Mouse (Mus musculus): ENCODE results near the gene Fam192a.
A peak's percentile ranks its signal among the peaks of the same experiment; 100 is the strongest.

The Fam192a gene

DNA sequence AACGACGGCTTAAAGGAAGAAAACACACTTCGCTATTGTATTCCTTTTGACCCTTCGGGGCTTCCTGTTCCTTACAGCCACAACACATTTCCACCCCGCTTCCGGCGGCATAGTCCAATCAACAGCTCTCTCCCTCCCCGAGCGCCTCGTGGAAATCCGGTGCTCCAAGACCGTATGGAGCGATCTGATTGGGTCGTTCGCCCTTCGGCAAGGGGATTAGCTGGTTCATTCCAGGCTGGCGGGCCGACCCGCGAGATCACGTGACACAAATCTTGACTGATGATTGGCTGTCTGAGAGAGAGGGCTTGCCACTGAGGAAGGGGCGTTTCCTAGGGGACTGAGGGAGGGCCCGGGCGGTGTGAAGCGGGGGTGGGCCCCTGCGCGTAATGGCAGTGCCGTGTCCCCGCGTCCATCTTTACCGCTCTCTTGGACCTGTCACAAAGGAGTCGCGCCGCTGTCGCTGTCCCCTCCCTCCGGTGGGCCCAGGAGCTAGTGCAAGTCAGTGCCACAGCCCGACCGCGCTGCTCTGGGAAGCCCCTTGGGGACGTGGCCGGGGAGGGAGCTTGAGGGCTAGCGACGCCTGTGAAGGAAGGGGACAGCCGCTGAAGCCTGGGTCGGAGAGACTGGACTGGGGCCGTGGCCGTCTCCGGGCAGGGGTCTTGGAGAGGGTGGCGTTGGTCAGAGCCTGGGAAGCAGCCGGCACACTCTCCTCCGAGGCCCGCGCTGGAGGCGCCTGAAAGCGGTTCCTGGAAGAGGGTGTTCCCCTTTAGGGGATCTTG is at the start of gene Fam192a, which contains the start of gene Rspry1:
Fam192a (minus strand) TSS at position 391 of the 779 bp plus-strand sequence.
Rspry1 (plus strand) TSS at position 331 of the 779 bp plus-strand sequence.
- peak; percentile 100 for DNase-seq

DNA sequence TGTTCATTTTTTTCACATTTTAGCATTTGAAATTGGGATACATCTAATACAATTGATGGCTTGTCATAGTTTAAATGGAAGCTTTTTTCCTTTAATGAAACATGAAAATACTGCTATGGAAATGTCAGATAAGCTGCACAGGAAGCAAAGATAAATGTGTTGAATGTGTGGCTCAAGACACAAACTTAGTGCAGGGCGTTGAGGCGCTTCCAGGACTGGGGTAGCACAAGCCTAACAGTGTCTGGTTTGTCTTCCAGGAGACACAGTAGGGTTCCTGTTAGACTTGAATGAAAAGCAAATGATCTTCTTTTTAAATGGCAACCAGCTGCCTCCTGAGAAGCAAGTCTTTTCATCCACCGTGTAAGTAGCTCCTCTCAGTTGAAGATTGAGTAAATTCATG is 47.7 kb upstream of the Fam192a start:
- DNase-seq: no peak

DNA sequence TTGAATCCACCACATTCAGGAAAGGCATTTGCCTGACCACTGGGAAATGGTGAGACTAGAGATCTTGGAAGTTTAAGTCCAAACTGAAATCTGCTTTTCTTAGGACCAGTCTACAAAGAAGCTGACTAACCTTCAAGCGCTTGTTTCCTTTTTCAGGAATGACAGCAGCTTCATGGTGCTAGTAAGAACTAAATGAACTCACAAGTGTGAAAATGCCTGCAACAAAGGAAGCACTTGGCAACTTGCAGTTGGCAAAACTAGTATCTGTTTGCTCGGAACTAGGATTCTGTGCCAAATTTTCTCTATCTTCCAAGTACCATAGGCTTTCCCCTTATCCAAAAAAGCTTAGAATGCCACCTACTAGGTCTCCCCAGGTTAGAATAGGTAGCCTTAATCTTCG is 44.4 kb upstream of the Fam192a start:
- no peak for DNase-seq

DNA sequence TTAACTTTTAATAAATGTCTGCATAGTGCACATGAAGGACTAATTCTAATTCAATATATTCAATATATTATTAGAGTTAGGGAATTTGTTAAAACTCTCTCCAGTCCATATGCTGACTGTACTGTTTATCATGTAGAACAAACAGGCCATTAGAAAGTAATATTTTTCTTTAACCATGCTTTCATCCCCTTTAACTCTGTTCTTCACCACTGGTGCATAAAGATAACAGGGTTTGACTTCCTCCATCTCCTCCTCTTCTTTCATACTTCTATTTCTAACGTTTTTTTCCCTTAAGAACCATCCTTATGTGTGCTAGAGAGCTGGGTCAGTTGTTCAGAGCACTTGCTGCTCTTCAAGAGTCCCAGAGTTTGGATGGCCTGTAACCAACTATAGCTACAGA is 43.4 kb upstream of the Fam192a start:
- no peak for DNase-seq

DNA sequence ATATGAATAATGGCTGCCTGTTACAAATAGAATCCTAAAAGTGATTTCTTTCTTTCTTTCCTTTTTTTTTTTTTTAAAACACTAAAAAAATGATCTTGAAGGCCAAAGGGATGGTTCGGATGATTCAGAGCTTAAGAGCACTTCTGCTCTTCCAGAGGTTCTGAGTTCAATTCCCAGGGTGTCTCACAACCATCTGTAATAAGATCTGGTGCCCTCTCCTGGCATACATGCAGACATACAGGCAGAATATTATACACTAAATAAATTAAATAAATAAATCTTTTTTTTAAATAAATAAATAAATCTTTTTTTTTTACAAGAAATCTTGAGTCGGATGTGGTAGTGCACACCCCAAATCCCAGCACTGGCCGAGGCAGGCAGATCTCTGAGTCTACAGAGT is 40.1 kb upstream of the Fam192a start:
- no peak for DNase-seq

DNA sequence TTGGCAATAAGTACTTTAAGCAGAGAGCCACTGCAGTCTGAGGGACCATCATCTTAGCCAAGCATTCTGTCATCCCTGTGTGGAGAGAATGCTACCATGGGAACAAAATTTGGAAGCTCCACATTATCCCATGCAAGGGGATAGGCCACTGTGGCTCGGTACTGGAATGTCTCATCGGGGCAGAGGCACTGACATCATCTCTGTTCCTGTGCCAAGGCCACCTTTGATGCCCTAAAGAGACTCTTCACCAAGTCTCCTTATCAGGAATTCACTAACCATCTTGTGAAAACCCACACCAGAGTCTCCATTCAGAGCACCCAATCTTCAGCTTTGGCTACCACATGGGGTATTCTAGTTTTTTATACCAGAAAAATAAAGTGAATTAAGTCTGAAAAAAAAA is 39.4 kb upstream of the Fam192a start:
- DNase-seq: no peak

DNA sequence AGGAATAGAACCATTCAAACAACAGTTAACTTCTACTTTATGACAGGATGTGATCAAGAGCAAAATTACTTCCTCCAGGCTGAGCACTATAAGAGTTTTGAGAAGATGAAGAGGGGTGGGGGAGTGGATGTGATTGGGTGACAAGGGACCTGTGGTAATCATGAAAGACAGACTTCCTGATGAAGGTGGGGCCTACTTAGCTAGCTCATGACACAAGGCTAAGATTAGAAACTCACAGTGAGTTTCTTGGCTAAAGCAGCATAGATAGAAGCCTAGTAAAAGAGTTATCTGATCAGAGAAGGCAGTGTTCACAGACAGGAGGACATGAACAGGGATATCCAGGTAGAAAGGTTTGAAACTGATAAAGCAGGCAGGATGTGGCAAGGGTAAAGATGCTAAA is 32.4 kb upstream of the Fam192a start:
- no peak for DNase-seq

DNA sequence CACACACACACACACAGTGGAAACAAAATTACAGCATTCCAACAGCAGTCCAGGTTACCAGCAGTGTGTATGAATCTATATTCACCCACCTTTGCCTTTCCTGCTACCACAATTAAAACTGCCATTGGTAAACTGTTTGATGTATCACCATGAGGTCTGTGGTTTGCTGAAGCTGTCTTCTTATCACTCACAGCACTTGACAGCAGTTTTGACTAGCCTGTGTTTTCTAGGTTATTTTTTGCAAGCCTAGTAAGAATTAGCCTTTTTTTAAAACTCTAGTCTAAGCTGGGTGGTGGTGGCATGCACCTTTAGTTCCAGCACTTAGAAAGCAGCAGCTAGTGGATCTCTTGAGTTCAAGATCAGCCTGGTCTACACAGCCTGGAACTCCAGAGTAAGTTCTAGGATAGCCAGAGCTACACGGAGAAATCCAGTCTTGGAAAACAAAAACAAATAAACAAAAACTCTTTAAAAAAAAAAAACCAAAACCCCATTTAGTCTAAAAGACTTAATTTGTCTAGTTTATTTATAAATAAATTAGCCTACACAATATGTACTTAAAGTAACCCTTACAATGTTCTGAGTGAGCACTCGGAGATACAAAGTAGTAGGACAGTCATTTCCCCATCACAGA is 31.9 kb upstream of the Fam192a start:
- no peak for DNase-seq

DNA sequence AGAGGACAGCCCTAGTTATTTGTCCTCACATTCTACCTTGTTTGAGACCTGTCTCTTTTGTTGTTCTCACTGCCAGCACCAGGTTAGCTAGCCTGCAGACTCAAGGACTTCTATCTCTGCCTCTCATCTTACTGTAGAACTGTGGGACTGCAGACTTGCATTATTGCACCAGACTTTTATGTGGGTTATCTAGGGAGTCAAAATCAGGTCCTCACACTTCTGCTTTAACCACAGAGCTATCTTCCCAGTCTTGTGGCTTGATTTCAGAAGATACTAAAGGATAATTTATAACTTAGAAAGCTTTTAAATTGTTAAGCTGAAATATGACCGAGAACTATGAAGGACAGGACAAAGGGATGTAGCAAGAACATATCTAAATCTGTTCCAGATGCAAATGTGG is 23.1 kb upstream of the Fam192a start:
- DNase-seq: no peak

DNA sequence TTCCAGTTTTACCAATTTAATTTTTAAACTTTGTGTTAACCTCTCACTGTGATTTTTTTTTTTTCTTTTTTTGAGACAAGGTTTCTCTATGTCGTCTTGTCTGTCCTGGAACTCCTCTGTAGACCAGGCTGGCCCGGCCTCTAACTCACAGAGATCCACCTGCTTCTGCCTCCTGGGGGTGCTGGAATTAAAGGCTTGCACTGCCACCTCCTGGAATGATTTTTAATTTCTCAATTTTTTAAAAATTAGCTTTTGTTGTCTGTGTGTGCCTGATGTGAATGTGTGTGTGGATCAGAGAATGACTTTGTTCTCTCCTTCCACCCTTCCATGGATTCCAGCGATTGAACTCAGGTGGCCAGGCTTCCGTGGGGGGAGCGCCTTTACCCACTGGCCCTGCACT is 5.3 kb upstream of the Fam192a start:
- no peak for DNase-seq

DNA sequence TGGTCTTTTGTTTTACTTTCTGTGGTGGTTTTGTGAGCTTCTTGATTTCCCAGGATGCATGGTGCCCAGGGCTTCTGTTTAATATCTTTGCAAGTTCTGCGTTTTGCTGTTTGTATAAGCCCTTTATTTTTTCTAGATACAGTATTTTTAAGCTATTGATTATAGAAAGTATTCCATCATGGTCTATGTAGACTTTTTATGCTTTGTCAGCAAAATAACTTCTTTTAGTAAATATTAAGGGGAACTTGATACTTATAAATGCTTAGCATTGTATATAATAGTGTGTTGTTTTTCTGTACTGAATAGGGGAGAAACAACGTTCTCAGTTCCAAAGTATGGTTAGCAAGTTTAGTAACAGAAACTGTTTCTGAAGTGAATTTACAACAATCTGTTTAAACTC is 2.2 kb upstream of the Fam192a start:
- no peak for DNase-seq

DNA sequence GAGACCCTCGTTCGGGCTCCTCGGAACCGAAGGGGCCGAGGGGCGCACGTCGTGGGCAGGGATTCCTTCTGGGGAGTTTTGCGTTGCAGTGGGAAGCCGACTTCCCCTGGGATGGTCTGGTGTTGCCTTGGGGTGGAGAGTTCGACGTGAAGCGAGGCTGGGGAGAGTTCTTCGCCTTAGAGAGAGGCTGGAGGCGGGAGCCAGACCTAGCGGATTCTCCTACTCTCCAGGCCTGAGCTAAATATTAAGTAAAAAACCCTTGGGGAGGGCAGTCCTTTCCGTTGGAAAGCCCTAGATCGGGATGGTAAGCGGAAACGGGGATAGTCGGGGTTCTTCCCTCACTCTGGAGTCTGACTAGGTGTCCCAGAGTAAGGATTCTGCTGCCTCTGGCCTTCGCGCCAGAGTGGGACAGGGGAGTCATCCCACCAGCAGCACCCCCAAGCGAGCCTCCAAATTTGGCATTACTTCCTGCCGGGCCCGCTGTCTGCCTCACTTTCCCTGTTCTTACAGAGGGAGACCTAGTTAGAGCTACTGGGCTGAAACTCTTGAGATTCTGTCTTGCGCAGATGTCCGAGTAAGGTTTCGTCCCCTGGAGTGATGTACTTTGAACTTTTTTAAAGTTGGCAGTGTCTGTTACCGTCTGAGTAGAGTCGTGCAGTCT is 804 bp upstream of the Fam192a start:
- DNase-seq: peak in 1 of 2 experiments; percentile 13

DNA sequence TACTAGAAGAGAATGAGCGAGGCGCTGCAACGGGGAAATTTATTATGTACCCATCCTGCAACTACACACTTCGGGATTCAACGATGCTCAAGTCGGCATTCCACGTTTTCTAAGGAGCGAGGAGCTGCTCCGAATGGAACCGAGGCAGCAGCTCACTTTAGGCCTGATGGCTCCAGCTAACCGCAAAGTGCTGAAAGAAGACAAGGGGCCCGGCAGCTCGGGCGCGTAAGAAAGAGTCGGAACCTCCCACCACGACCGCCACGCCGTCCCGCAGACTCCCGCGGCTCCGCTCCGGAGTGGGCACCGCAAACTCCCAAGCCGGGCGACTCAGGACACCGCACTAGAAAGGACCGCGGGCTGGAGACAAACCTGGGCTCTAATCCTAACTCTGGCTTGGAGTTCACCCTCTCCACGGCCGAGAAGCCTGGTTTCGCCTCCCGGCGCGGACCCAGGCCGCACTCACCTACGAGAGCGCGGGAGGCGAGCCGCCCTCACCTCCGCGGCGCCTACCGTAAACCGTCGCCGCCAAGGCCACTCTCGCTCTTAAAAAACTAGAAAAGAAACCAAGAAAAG is 677 bp downstream of the Fam192a start:
- DNase-seq: peak; percentile 4 to 8

DNA sequence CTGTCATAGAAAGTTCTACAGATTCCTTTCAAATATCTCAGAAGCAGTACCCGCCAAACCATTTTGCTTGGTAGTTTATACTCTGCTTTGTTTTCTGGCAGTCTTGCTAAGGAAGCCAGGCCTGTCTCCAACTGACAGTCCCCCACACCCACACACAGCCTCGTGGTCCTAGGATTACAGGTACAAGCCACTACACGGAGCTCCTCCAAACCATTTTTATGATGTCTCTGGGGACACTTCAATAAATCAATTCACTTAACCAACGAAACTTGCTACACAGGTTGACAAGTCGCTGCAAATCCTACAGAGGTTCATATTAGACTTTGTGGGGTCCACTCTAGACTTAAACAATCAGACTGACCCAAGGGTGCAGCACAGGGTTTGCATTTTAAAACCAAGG is 1.3 kb downstream of the Fam192a start:
- no peak for DNase-seq

DNA sequence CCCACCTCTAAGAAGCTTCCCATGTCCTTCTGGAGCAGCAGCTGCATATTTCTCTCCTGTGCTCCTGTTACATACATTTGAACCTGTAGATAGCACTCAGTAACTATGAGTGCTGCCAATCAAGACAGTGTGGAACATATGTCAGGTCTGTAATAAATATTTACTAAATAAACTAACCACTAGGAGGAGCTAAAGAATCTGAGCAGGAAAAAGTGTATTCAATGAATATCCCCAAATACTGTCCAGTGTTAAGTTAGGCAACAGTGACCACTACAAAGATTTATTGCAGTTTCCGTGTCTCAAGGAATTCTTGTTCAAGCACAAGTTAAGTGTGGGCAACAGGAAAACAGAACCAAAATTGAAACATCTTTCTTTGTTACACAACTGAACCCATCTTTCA is 7.6 kb downstream of the Fam192a start:
- no peak for DNase-seq

DNA sequence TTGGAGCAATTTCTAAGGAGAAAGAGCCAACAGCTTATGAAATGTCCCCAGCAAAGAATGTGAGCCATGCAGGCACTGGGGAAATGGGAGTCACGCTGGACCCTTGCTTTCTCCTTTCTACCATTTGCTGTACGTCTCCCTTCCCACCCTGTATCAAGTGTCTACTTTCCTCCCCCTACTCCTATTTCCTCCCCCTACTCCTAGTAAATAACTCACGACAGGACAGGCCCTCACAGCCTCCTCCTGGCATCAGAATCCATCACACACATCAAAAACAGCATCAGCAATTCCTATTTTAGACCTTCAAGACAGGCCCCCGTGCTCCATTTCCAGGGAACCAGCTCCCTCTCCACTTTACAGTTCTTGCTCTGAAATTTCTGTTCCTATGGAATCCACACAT is 10.1 kb downstream of the Fam192a start:
- DNase-seq: no peak

DNA sequence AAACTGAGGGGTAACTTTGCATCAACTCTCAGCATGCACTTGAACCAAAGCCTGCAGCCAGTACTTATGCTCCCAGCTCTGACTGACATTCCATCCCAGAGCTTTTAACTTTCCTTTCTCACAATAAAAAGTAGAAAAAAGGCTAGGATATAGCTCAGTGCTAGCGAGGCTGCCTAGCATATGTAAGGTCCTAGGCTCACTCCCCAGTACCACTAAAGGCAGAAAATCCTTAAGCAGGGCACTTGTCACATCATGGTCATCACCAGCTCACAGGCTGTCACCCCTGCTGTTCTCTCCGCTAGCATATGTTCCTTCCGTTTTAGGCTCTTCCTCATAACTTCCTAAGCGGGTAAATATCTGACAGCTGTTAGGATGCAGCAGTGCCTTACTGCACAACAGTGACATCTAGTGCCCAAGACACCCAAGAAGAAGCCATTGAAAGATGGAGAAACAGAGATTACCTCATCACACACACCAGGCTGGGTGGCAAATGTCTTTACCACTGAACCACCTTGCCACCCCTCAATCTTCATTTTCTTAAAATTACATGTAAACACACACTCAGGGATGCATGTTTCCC is 17.5 kb downstream of the Fam192a start:
- peak; percentile 16 to 33 for DNase-seq

DNA sequence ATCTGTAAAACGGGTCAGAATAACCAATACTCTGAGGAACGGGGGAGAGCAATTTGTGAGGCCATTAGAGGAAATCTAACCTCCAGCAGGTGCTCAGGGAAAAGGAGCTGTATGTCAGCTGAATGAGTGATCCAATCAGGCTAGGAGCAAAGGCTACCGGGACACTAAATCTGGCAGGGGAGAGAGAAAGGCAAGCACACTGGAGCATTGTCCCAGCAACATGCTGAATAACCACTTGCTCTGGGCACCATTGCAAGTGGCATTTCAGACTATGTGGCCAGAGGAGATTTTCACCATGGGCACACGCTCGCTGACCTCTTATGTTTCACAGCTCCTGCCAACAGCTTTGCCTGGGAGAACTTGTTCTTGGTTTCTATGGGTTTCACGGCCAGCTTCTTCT is 19.2 kb downstream of the Fam192a start:
- no peak for DNase-seq

DNA sequence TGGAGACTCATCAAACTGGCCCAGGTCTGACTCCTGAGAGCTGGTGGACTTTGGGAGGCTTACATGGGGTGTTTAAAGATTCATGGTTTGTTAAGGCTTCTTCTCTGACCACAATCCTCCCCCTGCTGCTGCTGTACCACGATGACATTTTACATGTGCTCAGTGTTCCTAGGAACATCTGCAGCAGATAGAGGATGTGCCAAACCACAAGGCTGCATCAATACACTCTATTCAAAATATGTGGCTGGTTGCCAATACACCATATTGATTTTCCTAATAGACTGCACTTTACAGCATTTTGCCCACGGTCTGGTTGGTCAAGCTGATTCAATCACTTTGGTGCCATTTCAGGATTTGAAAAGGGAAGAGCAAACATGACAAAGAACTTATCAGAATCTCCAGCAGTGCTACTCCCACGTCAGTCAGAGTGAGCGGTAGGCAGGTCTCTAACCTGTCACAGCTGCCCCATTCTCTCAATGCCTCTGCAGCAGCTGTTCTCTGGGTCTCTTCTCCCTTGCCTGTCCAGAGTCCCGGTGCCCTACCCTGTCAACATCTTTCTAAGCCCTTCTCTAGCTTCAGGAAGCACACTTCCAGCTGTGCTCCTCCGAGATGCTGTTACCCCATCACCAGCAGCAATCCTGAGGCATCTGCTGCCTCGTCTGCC is 19.8 kb downstream of the Fam192a start:
- no peak for DNase-seq

DNA sequence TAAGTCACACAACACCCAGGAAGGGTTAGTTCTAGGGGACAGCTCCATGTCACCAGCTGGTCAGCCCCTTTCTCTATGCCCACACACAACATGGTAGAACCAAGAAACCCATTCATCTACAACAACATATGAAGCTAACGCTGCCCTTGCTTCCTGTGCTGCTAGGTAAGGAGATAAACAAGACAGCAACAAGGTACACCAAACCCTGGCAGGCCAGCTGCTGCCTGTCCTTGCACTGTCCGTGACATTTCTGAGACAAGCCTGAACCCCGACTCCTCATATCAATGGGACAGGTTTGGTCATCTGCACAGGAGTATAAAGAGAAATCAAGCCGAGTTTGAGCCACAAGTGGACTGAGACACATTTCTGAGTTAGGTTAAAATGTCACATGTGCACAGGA is 26.6 kb downstream of the Fam192a start:
- DNase-seq: no peak

DNA sequence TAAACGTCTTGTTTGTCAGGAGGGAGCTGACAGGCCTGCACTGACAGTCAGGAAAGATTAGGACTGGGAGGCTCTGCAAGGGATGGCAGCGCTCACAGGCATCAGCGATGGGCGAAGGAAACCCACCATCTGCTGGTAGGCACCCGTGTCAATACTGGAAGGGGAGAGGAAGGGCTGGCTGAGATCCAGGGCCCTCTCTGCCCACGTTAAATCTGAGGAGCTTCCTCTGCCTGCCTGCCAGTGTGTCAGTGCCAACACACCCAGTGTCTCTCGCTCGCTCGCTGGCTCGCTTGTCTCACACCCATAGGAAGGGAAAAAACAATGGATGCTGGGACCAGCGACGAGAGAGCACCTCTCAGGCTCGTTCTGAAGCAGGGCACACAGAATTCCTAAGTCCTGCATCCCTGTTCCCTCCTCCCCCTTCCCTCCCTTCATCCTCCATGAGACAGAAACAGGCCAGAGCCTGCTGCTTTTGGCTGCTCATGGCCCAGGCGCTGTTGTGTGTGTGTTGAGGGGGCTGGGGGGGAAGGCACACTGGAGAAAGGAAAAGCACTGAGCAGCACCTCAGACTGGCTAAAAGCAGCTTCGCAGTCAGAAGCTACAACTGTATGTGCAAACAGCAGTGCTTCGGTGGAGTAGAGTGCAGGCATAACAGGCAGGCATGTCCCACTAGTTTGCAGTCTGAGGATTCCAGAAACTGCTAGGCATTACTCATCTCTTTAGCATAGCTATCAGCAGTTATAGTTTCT is 27.5 kb downstream of the Fam192a start:
- DNase-seq: no peak

DNA sequence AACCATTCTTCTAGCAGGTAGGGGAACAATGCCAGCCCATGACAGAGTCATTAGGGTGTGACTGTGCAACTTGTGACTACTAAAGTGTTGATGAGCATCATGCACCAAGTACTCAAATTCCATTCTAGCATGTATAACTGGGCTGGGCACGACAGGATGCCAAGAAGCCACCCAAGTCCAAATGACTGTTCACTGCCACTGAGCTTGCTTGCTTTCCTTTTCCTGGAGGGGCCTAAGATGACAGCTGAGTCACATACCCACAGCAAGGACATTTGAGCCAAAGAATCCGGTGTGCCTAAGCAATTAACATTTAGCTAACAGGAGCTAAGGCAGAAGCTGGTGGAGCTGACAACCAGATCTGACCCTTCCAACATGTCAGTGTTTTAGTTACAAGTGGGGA is 29.9 kb downstream of the Fam192a start:
- no peak for DNase-seq

Measured in lung, adult 18-20 months (tissue).